Mouse (Mus musculus) testis, postnatal 14 days (tissue): ENCODE measurements at regions not wholly inside any gene's neighbourhood (a gene's known extent, or its start where the extent isn't known, plus 50 kb on each side); places are given as distances from the start of the nearest gene placed in this dataset.
A peak's percentile ranks its signal among the peaks of the same experiment; 100 is the strongest.

Experiments
- DNase-seq: peaks from one replicate; pipeline ENCODE4 v3.0.0; 2021; ENCODE audit warnings: low spot score

- DNase-seq, result no peak
Observed at GRCm38 (mm10) chr4:31499888-31500287, 464.0 kb upstream of the Map3k7 start.

DNA sequence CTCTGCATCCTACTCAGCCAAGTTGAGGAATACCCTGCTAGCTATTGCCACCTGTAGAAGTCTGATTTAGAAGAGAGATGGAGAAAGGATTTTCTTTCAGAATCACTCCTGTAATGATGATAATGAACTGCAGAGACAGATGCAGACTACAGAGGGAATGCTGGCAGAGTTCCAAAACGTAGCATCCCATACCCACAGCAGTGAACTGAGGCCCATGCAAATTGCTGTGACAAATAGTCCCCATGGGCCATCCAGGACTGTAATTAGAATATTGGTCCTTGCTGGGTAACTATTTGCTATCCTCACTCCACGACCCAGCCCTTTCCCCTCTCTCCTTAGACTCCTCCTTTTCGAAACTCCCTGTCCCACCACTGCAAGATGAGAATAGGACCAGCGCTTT is 463.5 kb upstream of the Map3k7 start:
- no peak for DNase-seq

DNA sequence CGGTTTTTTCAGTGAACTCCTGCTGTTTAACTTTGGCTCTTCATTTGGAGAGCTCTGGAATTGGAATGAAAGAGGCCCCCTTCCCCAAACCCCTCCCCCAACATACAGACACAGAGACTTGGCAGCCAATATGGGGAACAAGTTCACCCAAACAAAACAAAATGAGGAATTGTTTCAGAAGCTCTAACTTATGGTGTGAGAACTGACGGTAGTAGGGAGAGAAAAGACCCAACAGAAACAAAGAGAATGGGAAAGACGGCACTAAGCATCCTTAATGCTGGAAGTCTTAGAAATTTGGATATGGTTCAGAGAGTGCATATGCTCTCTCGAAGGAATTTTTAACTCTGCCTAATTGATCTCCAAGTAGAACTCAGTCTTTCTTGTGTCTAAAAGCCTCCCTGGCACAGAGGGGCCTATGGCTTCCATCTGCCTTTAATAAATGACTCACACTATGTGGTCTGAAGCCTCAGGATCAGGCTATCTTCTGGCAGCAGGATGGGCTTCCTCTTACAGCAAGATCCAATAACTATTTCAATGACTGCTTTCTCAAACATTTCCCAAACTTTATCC is 438.2 kb upstream of the Map3k7 start:
- no peak for DNase-seq

DNA sequence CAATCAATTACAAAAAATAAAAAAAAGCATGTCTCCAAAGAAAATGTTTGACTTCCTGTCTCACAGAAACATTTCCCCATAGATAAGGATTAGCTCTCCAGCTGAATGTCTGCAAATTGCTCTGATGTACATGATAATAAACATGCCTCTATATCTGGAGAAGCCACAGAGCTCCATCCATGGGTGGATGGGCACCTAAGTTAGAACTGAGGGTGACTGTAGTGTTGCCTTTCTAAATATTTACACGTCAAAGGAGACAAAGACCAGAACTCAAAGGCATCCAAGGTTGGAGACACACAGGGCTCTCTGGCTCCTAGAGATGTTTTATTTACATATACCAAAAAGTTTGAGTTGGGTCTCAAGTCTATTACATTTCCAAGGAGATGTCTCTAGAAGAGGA is 427.1 kb upstream of the Map3k7 start:
- no peak for DNase-seq

- DNase-seq, result no peak
Observed at GRCm38 (mm10) chr4:31553780-31554394, 410.0 kb upstream of the Map3k7 start.

- DNase-seq, result no peak
Observed at GRCm38 (mm10) chr4:31555077-31555476, 408.8 kb upstream of the Map3k7 start.

DNA sequence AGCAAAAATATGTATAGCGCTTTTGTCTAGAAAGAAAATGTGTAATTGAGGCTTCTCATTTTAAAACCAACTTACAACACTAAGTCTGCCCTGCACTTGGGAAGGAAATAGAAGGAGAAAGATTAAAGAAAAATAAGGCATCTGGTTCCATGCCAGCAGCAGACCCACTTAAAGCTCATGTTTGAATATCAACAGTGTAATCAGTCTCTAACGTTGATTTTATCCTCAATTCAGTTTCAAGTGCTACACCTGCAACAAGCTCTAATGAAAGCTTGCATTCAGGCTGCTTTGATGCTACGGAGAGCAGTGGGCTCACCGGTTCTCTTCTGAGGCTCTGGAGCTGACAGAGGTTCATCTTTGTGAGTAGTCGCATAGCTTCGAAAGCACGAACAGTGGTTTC is 406.6 kb upstream of the Map3k7 start:
- no peak for DNase-seq

DNA sequence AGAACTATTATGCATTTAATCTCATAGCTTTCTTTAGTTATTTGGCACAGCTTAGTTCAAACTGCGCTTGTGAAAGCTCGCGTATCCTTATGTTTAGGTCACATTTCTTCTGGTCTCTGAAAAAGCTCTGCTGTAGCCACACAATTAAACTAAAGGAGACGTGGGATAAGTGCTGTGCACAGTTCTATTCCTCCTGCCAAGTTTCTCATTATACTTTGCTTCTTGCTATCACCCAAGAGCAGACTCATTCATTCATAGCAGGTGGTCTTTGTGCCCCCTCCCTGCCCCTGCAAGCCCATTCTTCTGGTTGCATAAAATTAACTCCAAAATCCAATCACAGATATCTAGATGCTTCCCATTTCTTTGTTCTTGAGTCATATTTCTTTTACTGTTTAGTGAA is 403.6 kb upstream of the Map3k7 start:
- no peak for DNase-seq

DNA sequence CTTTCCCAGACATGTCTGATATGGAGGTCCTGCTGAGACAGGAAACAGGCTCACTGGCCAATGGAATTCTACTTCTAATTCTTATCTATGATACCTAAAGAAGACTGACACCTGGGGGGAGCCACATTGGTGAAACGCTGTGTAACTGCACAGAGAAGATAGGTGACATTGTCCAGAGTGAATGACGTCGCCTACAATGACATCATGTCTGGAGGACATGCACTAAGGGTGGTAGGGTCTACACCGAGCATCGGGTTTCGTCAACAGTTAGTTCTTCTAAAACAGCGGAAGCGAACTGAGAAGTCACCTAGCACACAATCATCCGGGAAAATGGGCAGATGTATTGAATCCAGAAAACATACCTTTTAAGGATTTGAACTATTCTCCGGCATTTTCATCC is 402.7 kb upstream of the Map3k7 start:
- no peak for DNase-seq

GRCm38 (mm10) chr4:31561823-31562222 is 402.1 kb upstream of the Map3k7 start:
- DNase-seq, result no peak

GRCm38 (mm10) chr4:31566158-31566557 is 397.7 kb upstream of the Map3k7 start:
- peak; percentile 14 for DNase-seq

DNA sequence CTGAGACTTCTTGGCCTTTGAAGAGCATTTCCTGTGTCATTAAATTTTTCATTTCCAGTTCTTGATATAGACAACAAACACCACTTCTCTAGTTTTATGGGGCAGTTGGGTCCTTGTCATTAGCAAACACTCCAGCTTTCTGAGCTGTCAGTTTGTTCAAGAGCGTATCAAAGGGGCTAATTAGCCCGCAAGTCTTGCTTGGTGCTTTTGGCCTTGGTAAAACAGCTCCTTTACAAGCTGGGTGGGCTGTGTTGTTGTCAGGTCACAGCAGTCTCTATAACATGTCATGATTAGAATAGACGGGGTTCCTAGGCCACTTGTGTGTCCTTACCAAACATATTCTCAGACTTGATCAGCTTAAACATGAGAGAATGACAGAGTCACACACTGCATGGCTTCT is 397.1 kb upstream of the Map3k7 start:
- no peak for DNase-seq

GRCm38 (mm10) chr4:31569687-31570086 is 394.2 kb upstream of the Map3k7 start:
- DNase-seq, result no peak

- DNase-seq, result no peak
Observed at GRCm38 (mm10) chr4:31576982-31577579, 386.8 kb upstream of the Map3k7 start.

DNA sequence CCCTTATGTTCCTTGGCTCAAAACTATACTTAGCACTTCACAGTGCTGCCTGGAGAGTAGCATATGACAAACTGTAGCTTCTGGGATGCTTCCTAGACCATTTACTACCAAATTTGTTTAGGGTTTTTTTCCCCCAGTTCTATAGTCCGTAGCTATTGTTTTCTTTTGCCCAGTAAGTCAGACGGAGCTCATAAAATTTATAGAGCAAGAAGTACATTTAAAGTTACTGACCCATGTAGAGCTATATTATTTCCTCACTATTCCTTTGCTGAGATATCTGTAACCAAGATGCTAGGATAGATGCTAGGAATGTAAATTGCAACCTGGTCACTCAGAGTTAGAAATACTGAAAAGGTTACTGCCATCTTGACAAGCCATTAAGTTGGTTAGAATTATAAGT is 380.4 kb upstream of the Map3k7 start:
- no peak for DNase-seq

DNA sequence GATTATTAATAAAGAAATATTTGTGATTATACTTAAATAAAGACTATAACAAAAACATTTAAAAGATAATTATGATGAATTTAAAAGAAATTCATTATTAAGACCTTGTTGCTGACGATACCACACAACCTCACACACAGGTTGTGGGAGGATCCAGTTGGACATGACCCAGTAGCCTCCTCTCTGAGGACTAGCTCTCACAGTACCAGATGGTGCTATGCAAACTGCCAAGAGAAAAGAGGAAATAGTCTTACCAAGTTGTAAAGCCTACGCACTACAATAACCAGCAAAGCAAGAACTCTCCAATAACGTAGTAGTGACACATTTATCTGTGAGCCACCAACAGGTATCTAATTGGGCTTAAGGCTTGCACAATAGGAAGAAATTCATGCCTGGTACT is 379.7 kb upstream of the Map3k7 start:
- no peak for DNase-seq

GRCm38 (mm10) chr4:31594089-31594488 is 369.8 kb upstream of the Map3k7 start:
- DNase-seq, result no peak

GRCm38 (mm10) chr4:31601536-31601935 is 362.4 kb upstream of the Map3k7 start:
- no peak for DNase-seq

DNA sequence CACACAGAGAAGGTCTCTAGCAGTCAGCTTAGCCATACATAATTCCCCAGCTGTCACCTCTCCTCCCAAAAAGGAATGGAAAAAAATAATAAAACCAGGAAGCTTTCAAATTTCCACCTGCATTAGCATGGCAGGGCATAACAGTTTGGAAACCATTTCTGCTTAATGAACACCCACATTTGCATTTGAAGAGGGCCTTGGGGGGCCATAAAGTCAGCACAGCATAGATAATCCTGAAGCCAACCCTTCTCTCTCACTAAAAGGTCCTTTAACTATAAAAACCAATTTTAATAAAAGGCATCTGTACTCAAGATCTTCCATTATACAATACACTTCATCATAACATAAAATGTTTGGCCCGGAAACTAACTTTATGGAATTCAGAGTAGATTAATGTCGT is 360.1 kb upstream of the Map3k7 start:
- no peak for DNase-seq

DNA sequence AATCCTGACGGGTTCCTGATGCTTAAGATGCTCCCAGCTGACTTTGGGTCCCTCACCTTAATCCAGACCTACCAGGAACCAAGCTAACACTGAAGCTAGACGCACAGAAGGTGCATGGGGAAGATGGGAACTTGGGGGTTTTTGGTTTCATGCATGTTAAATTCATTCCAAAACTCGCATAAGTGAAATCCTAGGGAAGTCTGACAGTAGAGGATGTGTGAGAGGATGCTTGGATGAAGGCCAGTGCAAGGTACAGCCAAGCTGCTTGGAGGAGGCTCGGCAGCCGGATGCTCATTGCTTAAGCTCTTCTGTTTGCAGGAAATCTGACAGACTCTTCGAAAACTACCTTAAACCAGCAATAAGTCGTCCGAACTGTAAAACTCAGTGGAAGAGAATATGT is 355.1 kb upstream of the Map3k7 start:
- no peak for DNase-seq

DNA sequence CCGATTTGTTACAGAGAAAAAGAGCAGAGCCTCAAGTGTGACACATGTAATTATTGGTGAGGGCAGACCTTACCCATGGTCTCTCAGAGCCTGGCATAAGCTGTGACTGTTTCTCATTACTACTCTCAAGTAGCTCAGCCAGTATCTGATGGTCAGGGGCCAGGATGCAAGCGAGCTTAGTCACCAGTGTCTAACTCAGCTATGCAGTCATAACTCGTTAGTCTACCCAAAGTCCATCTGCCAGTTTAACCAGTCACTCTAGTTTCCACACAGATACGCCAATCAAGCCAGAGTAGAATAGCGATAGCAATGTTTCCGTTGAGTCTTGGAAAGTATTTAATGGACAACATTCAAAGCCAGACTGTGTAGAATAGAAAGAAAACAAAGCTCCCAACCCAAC is 354.3 kb upstream of the Map3k7 start:
- no peak for DNase-seq

DNA sequence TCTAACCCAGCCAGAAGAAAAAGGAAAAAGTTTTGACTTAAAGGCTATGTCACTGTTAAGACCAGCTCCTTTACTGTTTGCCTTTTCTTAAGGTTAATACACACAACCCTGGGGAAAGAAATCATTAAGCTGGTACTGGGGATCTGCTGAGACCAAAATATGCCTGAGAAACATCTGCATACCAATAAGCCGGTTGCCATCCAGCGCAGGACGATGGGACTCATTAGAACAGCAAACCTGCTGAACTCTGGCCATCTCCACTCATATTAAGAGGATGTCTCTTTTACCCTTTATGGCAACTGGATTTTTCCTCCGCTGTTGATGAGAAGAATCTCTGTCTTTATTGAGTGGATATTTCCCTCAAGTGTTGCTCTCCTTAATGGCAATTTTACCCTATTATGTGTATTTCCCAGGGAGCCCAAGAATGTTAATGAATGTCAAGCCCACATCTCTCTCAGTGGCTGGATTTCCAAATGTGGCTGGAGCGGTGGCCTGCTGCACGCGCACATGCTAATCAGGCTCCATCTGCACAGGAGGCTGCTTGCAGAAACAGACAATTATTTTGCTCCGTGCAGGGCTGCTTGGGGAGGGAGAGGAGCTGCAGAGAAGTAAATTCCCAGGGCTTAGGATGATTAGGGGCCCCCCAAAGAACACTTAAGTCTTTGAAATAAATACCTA is 351.6 kb upstream of the Map3k7 start:
- no peak for DNase-seq

- DNase-seq, result no peak
Observed at GRCm38 (mm10) chr4:31612825-31613514, 350.9 kb upstream of the Map3k7 start.
